Mouse (Mus musculus): Measurements from ENCODE around the gene Loxl4.

Gene Loxl4

GRCm38 (mm10) chr19:42612654-42613053 is at the start of gene Loxl4:
TSS of gene Loxl4 (minus strand) at chr19:42612813.
- DNase-seq: peak; percentile 59

- DNase-seq: peak; percentile 32
Measured at GRCm38 (mm10) chr19:42661430-42662164, 49.0 kb upstream of the Loxl4 start.

- DNase-seq: no peak
Measured at GRCm38 (mm10) chr19:42660244-42660565, 47.6 kb upstream of the Loxl4 start.

GRCm38 (mm10) chr19:42659354-42660243 is 47.0 kb upstream of the Loxl4 start:
- peak; percentile 69 for DNase-seq

GRCm38 (mm10) chr19:42658435-42659135 is 46.0 kb upstream of the Loxl4 start:
- no peak for DNase-seq

GRCm38 (mm10) chr19:42657769-42658168 is 45.2 kb upstream of the Loxl4 start:
- no peak for DNase-seq

GRCm38 (mm10) chr19:42657306-42657705 is 44.7 kb upstream of the Loxl4 start:
- no peak for DNase-seq

- peak; percentile 75 for DNase-seq
Measured at GRCm38 (mm10) chr19:42655006-42655405, 42.4 kb upstream of the Loxl4 start.

GRCm38 (mm10) chr19:42653091-42653490 is 40.5 kb upstream of the Loxl4 start:
- no peak for DNase-seq

- no peak for DNase-seq
Measured at GRCm38 (mm10) chr19:42652425-42652824, 39.8 kb upstream of the Loxl4 start.

GRCm38 (mm10) chr19:42640211-42640610 is 27.6 kb upstream of the Loxl4 start:
- DNase-seq: no peak

GRCm38 (mm10) chr19:42639544-42639943 is 26.9 kb upstream of the Loxl4 start:
- no peak for DNase-seq

GRCm38 (mm10) chr19:42638604-42639481 is 26.2 kb upstream of the Loxl4 start:
- DNase-seq: no peak

- no peak for DNase-seq
Measured at GRCm38 (mm10) chr19:42636631-42637030, 24.0 kb upstream of the Loxl4 start.

GRCm38 (mm10) chr19:42633650-42634049 is 21.0 kb upstream of the Loxl4 start:
- DNase-seq: no peak

GRCm38 (mm10) chr19:42632301-42632700 is 19.7 kb upstream of the Loxl4 start:
- DNase-seq: no peak

GRCm38 (mm10) chr19:42631541-42631961 is 18.9 kb upstream of the Loxl4 start:
- DNase-seq: peak; percentile 61

- peak; percentile 84 for DNase-seq
Measured at GRCm38 (mm10) chr19:42628068-42628467, 15.5 kb upstream of the Loxl4 start.

- DNase-seq: no peak
Measured at GRCm38 (mm10) chr19:42613647-42614225, 1.1 kb upstream of the Loxl4 start.

- peak; percentile 38 for DNase-seq
Measured at GRCm38 (mm10) chr19:42613116-42613515, 503 bp upstream of the Loxl4 start.

- no peak for DNase-seq
Measured at GRCm38 (mm10) chr19:42611746-42612145, 867 bp downstream of the Loxl4 start.

- no peak for DNase-seq
Measured at GRCm38 (mm10) chr19:42609716-42610115, 2.9 kb downstream of the Loxl4 start.
